Mouse (Mus musculus): ENCODE results near the gene Zfp771. TPM values are rescaled to one million over a fixed set of nuclear protein-coding genes. Genes with fewer than 3 reads are reported as not detected.

Gene Zfp771
- polyA plus RNA-seq, 1 experiment from 2014 or later, result 58.1 TPM

DNA sequence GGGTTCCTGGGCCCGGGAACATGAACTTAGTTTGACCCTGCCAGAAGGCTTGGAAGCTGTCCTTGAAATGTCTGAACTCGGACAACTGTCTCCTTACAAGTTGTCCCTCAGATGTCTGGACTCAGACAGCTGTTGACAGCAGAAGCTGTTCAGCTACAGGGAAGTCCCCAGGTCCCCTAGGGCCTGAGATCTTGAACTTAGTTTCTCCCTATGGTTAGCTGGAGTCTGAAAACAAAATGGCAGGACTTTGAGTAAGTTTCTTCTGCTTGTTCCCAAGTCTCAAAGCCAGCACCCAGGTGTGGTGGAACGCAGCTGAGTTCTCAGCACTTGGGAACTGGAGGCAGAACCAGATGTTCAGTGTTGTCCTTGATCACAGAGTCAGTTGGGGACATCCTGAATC, 36.0 kb downstream of the Zfp771 start:
- Histone ChIP-seq H3K4me3 (no peak overlapping the region), H3K9me3 (no peaks in the 10 kb centered on the region), H3K4me2 (replicated peaks) (no peak overlapping the region), H3K36me3 (no peaks in the 10 kb centered on the region), H3K27me3 (replicated peaks) (no peaks in the 10 kb centered on the region), H3K27ac (no peak overlapping the region), H3K4me1 (no peaks in the 10 kb centered on the region), H3K9ac (no peak overlapping the region)
- no peak for ATAC-seq (ENCODE audit: low FRiP score, low read depth)
- 71% methylated on average over 3 of the region's 3 CpGs for WGBS

DNA sequence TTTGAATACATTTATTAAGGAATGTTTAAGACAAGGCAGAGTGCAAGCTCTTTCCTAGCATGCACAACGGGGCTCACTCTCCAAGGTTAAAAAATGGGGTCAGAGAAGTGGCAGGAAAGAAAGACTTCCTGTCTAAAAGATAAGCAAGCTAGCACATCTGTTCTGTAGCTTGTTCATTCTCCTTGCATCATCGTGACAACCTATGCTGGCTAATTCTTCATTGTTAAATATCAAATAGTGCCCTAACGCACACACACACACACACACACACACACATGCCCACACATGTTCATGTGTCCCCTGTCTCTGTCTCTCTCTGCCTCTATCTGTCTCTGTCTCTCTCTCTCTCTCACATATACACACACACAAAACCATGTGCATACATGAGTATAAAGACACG, 37.0 kb downstream of the Zfp771 start:
- Histone ChIP-seq H3K4me2 (replicated peaks) (no peak overlapping the region), H3K9me3 (no peaks in the 10 kb centered on the region), H3K4me1 (no peaks in the 10 kb centered on the region), H3K4me3 (no peak overlapping the region), H3K9ac (no peak overlapping the region), H3K27ac (no peak overlapping the region), H3K27me3 (replicated peaks) (no peaks in the 10 kb centered on the region), H3K36me3 (no peaks in the 10 kb centered on the region)
- no peak for ATAC-seq (ENCODE audit: low FRiP score, low read depth)
- 79% methylated on average over 4 of the region's 4 CpGs for WGBS

DNA sequence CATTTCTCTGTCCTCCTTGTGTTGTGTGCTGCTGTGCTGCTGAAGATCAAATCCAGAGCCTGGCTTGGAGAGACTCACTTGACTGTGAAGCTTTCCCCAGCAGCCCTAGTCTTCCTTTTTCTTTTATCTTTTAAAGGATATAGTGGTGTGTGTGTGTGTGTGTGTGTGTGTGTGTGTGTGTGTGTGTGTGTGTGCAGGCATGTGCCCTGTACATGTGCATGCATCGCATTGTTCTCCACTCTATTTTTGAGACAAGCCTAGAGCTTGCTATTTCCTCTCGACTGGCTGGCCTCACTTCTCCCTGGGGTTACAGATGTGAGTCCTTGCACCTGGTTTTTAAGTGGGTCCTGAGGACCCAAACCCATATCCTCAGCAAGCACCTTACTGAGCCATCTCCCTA, 38.1 kb downstream of the Zfp771 start:
- no peak for ATAC-seq (ENCODE audit: low FRiP score, low read depth)
- Histone ChIP-seq H3K27me3 (replicated peaks) (no peaks in the 10 kb centered on the region), H3K4me3 (no peak overlapping the region), H3K9ac (no peak overlapping the region), H3K4me2 (replicated peaks) (no peak overlapping the region), H3K9me3 (no peaks in the 10 kb centered on the region), H3K36me3 (no peaks in the 10 kb centered on the region), H3K4me1 (no peaks in the 10 kb centered on the region), H3K27ac (no peak overlapping the region)
- WGBS, result 92% methylated on average over 2 of the region's 2 CpGs

- WGBS, result 68% methylated on average over 10 of the region's 10 CpGs
- no peak overlapping the region for H3K9ac ChIP-seq
- ATAC-seq (ENCODE audit: low FRiP score, low read depth), result no peak
- peaks cover 10% of the 10 kb centered on the region for H3K9me3 ChIP-seq
- no peaks in the 10 kb centered on the region for H3K4me1 ChIP-seq
- H3K27ac ChIP-seq, result no peak overlapping the region
- no peaks in the 10 kb centered on the region for H3K36me3 ChIP-seq
- no peaks in the 10 kb centered on the region for H3K27me3 ChIP-seq (replicated peaks)
- no peak overlapping the region for H3K4me3 ChIP-seq
- no peak overlapping the region for H3K4me2 ChIP-seq (replicated peaks)
These were observed 41.1 kb downstream of the Zfp771 start for GRCm38 (mm10) chr7:127285154-127285553.

DNA sequence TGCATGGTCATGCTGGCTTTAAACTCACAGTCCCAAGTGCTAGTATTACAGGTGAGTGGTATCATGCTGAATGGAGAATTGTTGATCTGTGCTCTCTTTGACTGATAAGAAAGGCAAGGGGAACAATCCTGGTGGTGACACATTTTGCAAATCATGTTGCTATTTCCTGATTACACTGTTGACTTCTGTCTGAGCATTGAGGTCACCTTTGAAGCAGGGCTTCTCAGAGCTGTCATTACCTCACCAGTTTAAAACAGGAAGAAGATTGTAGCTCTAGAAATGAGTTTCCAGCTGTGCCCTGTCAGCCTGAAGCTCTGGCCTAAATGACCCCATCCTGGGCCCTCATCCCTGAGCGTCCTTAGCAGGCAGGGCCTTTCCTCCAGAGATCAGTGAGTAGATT, 43.9 kb downstream of the Zfp771 start:
- WGBS, result 77% methylated on average over 1 of the region's 1 CpGs
- H3K4me1 ChIP-seq, result no peaks in the 10 kb centered on the region
- no peak overlapping the region for H3K4me2 ChIP-seq (replicated peaks)
- peaks cover 10% of the 10 kb centered on the region for H3K9me3 ChIP-seq
- H3K27ac ChIP-seq, result no peak overlapping the region
- no peak overlapping the region for H3K9ac ChIP-seq
- H3K27me3 ChIP-seq (replicated peaks), result no peaks in the 10 kb centered on the region
- ATAC-seq (ENCODE audit: low FRiP score, low read depth), result no peak
- no peak overlapping the region for H3K4me3 ChIP-seq
- no peaks in the 10 kb centered on the region for H3K36me3 ChIP-seq

GRCm38 (mm10) chr7:127289306-127289705, 45.2 kb downstream of the Zfp771 start:
- no peak overlapping the region for H3K4me2 ChIP-seq (replicated peaks)
- H3K4me3 ChIP-seq, result no peak overlapping the region
- ATAC-seq (ENCODE audit: low FRiP score, low read depth), result no peak
- no peaks in the 10 kb centered on the region for H3K36me3 ChIP-seq
- no peak overlapping the region for H3K27ac ChIP-seq
- H3K4me1 ChIP-seq, result no peaks in the 10 kb centered on the region
- 95% methylated on average over 2 of the region's 2 CpGs for WGBS
- H3K9ac ChIP-seq, result no peak overlapping the region
- no peaks in the 10 kb centered on the region for H3K27me3 ChIP-seq (replicated peaks)
- H3K9me3 ChIP-seq, result peaks cover 10% of the 10 kb centered on the region

DNA sequence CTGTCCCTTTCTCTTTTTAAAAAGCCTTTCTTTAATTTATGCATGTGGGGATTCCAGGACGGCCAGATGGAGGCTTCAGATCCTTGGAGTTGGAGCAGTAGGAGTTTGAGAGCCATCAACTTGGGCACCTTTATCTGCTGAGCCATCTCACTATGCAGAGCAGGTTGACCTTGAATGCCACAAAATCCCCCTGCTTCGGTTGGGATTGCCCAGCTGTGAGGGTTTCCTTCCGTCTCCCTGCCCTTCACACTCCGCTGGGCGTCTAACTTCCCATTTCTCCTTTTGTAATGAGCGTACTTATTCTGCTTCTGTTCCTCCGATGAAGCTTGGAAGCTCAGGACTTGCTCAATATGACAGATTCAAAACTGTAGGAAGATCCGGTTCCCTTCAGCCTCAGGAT, 46.1 kb downstream of the Zfp771 start:
- no peak overlapping the region for H3K9ac ChIP-seq
- H3K4me1 ChIP-seq, result no peaks in the 10 kb centered on the region
- H3K36me3 ChIP-seq, result no peaks in the 10 kb centered on the region
- no peak overlapping the region for H3K27ac ChIP-seq
- H3K9me3 ChIP-seq, result peaks cover 10% of the 10 kb centered on the region
- H3K4me3 ChIP-seq, result no peak overlapping the region
- no peak for ATAC-seq (ENCODE audit: low FRiP score, low read depth)
- no peaks in the 10 kb centered on the region for H3K27me3 ChIP-seq (replicated peaks)
- H3K4me2 ChIP-seq (replicated peaks), result no peak overlapping the region
- 60% methylated on average over 8 of the region's 8 CpGs for WGBS

DNA sequence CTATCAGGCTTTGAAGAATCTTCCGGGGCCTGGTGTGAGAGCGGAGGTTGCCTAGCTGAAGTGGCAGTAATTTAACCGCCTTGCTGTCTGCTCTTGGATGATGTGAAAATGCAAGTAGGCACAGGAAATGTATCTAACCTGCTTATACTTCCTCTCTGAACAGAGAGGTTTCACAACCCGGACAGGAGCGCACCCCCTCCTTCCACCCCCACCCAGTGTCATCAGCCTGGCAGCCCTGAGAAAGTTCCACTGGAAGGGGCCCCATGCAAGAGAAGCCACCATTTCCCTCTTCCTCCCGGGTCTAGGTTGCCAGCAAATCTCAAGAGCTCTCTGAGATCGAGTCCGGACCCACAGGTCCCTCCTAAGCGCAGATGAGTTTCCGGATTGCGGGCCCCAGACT, 52.0 kb downstream of the Zfp771 start, which contains the start of gene Itgal:
Gene Itgal, plus strand, starts transcription at position 163 of the 400 bp plus-strand sequence.
- H3K9ac ChIP-seq, result no peak within 1 kb of the TSS
- H3K4me1 ChIP-seq, result no peaks in the 10 kb centered on the region
- no peaks in the 10 kb centered on the region for H3K27me3 ChIP-seq (replicated peaks)
- H3K36me3 ChIP-seq, result no peaks in the 10 kb centered on the region
- no peak for ATAC-seq (ENCODE audit: low FRiP score, low read depth)
- no peak within 1 kb of the TSS for H3K4me3 ChIP-seq
- H3K27ac ChIP-seq, result no peak within 1 kb of the TSS
- no peak within 1 kb of the TSS for H3K4me2 ChIP-seq (replicated peaks)
- 83% methylated on average over 11 of the region's 11 CpGs for WGBS
- H3K9me3 ChIP-seq, result no peaks in the 10 kb centered on the region

DNA sequence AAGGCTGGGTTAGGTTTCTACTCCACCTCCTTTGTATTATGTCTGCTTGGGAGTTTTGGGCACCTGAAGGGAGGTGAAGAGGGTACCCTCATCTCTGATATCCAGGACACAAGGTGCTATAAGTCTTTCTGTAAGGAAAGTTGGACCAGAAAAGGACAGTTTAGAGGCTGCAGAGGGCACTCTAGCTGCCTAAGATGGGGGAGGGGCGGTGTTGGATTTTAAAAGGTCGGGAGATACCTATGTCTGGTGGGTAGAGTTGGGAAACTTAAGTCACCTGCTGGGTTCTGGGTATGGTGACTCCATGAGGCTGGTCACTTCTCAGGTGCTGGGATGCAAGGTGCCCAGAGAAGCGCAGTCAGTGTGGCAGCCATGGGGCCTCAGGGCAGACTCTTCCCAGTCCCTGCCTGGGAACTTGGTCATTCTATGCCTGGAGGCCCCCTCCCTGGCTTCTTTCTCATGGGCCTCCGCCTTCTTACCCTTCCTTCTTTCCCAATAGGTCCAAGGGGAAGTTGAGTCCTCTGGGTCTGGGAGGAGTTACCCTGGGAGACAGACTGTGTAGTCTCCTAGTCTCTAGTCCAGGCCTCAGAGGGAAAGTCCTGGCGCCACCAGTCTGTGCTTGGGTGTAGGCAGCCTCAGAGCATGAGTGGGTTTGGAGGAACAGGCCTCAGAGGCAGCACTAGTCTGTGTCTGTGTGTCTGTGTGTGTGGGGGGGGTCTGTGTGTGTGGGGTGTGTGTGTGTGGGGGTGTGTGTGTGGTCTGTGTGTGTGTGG, 52.9 kb downstream of the Zfp771 start:
- Histone ChIP-seq H3K9me3 (no peaks in the 10 kb centered on the region), H3K9ac (no peak overlapping the region), H3K4me3 (no peak overlapping the region), H3K27me3 (replicated peaks) (no peaks in the 10 kb centered on the region), H3K36me3 (no peaks in the 10 kb centered on the region), H3K4me1 (no peaks in the 10 kb centered on the region), H3K4me2 (replicated peaks) (no peak overlapping the region), H3K27ac (no peak overlapping the region)
- ATAC-seq (ENCODE audit: low FRiP score, low read depth), result no peak
- 90% methylated on average over 5 of the region's 5 CpGs for WGBS

- H3K36me3 ChIP-seq, result no peaks in the 10 kb centered on the region
- H3K4me3 ChIP-seq, result no peak overlapping the region
- H3K9me3 ChIP-seq, result no peaks in the 10 kb centered on the region
- H3K4me2 ChIP-seq (replicated peaks), result no peak overlapping the region
- no peak for ATAC-seq (ENCODE audit: low FRiP score, low read depth)
- no peak overlapping the region for H3K9ac ChIP-seq
- 92% methylated on average over 5 of the region's 5 CpGs for WGBS
- H3K4me1 ChIP-seq, result no peaks in the 10 kb centered on the region
- H3K27ac ChIP-seq, result no peak overlapping the region
- no peaks in the 10 kb centered on the region for H3K27me3 ChIP-seq (replicated peaks)
These were observed 53.6 kb downstream of the Zfp771 start for GRCm38 (mm10) chr7:127297586-127298193.

Other genes starting within 250 kb of the Zfp771 start
- 5.9 and 6.6 TPM in 2 replicates for gene Mvp, start 229.7 kb upstream of the Zfp771 start, polyA plus RNA-seq (2016; fragmentation: Nextera tagmentation; extraction: Ambion mirVana)
- gene Pagr1b, start 227.8 kb upstream of the Zfp771 start, polyA plus RNA-seq (2016; fragmentation: Nextera tagmentation; extraction: Ambion mirVana), result not detected in 2 replicates
- gene Pagr1a, start 226.9 kb upstream of the Zfp771 start, polyA plus RNA-seq (2016; fragmentation: Nextera tagmentation; extraction: Ambion mirVana), result 63.1 and 80.4 TPM in 2 replicates
- 46.4 and 66.2 TPM in 2 replicates for gene Gm42742, start 223.2 kb upstream of the Zfp771 start, polyA plus RNA-seq (2016; fragmentation: Nextera tagmentation; extraction: Ambion mirVana)
- 5.3 and 6.2 TPM in 2 replicates for gene Prrt2, start 223.1 kb upstream of the Zfp771 start, polyA plus RNA-seq (2016; fragmentation: Nextera tagmentation; extraction: Ambion mirVana)
- gene Maz, start 217.2 kb upstream of the Zfp771 start, polyA plus RNA-seq (2016; fragmentation: Nextera tagmentation; extraction: Ambion mirVana), result 134 TPM in 2 replicates
- gene Kif22, start 201.8 kb upstream of the Zfp771 start, polyA plus RNA-seq (2016; fragmentation: Nextera tagmentation; extraction: Ambion mirVana), result 90.8 and 93.0 TPM in 2 replicates
- not detected in 2 replicates for gene Zg16, start 156.9 kb upstream of the Zfp771 start, polyA plus RNA-seq (2016; fragmentation: Nextera tagmentation; extraction: Ambion mirVana)
- gene AI467606, start 152.9 kb upstream of the Zfp771 start, polyA plus RNA-seq (2016; fragmentation: Nextera tagmentation; extraction: Ambion mirVana), result 0.88 and 1.2 TPM in 2 replicates
- 1.2 and 2.1 TPM in 2 replicates for gene Qprt, start 122.0 kb upstream of the Zfp771 start, polyA plus RNA-seq (2016; fragmentation: Nextera tagmentation; extraction: Ambion mirVana)
- gene Spn, start 106.5 kb upstream of the Zfp771 start, polyA plus RNA-seq (2016; fragmentation: Nextera tagmentation; extraction: Ambion mirVana), result 0.15 and 0.34 TPM in 2 replicates
- 86.4 and 97.3 TPM in 2 replicates for gene Cd2bp2, start 48.2 kb upstream of the Zfp771 start, polyA plus RNA-seq (2016; fragmentation: Nextera tagmentation; extraction: Ambion mirVana)
- 43.4 and 45.6 TPM in 2 replicates for gene Tbc1d10b, start 35.8 kb upstream of the Zfp771 start, polyA plus RNA-seq (2016; fragmentation: Nextera tagmentation; extraction: Ambion mirVana)
- 54.2 and 72.8 TPM in 2 replicates for gene Mylpf, start 35.4 kb upstream of the Zfp771 start, polyA plus RNA-seq (2016; fragmentation: Nextera tagmentation; extraction: Ambion mirVana)
- 67.6 and 68.9 TPM in 2 replicates for gene Zfp553, start 11.2 kb upstream of the Zfp771 start, polyA plus RNA-seq (2016; fragmentation: Nextera tagmentation; extraction: Ambion mirVana)
- 30.1 and 32.8 TPM in 2 replicates for gene Sept1, start 11.1 kb upstream of the Zfp771 start, polyA plus RNA-seq (2016; fragmentation: Nextera tagmentation; extraction: Ambion mirVana)
- gene Dctpp1, start 16.4 kb downstream of the Zfp771 start, polyA plus RNA-seq (2016; fragmentation: Nextera tagmentation; extraction: Ambion mirVana), result 130 and 144 TPM in 2 replicates
- gene Sephs2, start 29.8 kb downstream of the Zfp771 start, polyA plus RNA-seq (2016; fragmentation: Nextera tagmentation; extraction: Ambion mirVana), result 65.2 and 73.1 TPM in 2 replicates
- 1.3 and 2.0 TPM in 2 replicates for gene Itgal, start 52.0 kb downstream of the Zfp771 start, polyA plus RNA-seq (2016; fragmentation: Nextera tagmentation; extraction: Ambion mirVana)
- gene Zfp768, start 101.3 kb downstream of the Zfp771 start, polyA plus RNA-seq (2016; fragmentation: Nextera tagmentation; extraction: Ambion mirVana), result 20.8 and 21.3 TPM in 2 replicates
- 7.2 and 8.3 TPM in 2 replicates for gene Zfp747, start 131.8 kb downstream of the Zfp771 start, polyA plus RNA-seq (2016; fragmentation: Nextera tagmentation; extraction: Ambion mirVana)
- 5.3 TPM in 2 replicates for gene 9130019O22Rik, start 142.9 kb downstream of the Zfp771 start, polyA plus RNA-seq (2016; fragmentation: Nextera tagmentation; extraction: Ambion mirVana)
- 6.4 and 7.8 TPM in 2 replicates for gene E430018J23Rik, start 149.4 kb downstream of the Zfp771 start, polyA plus RNA-seq (2016; fragmentation: Nextera tagmentation; extraction: Ambion mirVana)
- gene Zfp764, start 162.5 kb downstream of the Zfp771 start, polyA plus RNA-seq (2016; fragmentation: Nextera tagmentation; extraction: Ambion mirVana), result 5.7 and 6.8 TPM in 2 replicates
- 31.4 and 36.0 TPM in 2 replicates for gene Zfp688, start 177.8 kb downstream of the Zfp771 start, polyA plus RNA-seq (2016; fragmentation: Nextera tagmentation; extraction: Ambion mirVana)
- 17.4 and 20.3 TPM in 2 replicates for gene Zfp689, start 204.9 kb downstream of the Zfp771 start, polyA plus RNA-seq (2016; fragmentation: Nextera tagmentation; extraction: Ambion mirVana)
- gene Prr14, start 215.3 kb downstream of the Zfp771 start, polyA plus RNA-seq (2016; fragmentation: Nextera tagmentation; extraction: Ambion mirVana), result 56.1 and 63.5 TPM in 2 replicates
- gene Fbrs, start 234.9 kb downstream of the Zfp771 start, polyA plus RNA-seq (2016; fragmentation: Nextera tagmentation; extraction: Ambion mirVana), result 13.1 and 16.9 TPM in 2 replicates

All from neural tube, embryonic 12.5 days (tissue).